Mouse (Mus musculus): ENCODE results near the gene Olfr48.

Olfr48 gene

DNA sequence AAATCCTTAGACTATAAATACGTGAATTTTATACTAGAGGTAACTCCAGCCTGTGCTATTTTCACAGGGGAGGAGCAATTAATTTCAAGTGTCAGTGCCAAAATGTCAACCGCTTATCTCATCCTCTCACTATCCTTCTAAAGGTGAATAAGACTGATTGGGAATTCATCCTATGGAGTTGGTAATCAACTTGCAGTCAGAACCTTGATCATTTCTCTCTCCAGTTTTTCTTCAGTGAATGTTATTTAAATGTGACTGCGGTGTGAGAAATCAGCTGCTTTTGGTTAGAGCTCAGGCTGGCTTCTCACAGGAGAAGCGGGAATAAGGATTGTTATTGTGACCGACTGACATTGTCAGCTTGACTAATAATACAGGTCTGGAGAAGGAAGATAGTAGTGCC, at the start of gene Olfr48:
TSS of gene Olfr48 (minus strand) at position 101 of the 400 bp plus-strand sequence.
- DNase-seq (ENCODE audit: low spot score) = no peak

DNA sequence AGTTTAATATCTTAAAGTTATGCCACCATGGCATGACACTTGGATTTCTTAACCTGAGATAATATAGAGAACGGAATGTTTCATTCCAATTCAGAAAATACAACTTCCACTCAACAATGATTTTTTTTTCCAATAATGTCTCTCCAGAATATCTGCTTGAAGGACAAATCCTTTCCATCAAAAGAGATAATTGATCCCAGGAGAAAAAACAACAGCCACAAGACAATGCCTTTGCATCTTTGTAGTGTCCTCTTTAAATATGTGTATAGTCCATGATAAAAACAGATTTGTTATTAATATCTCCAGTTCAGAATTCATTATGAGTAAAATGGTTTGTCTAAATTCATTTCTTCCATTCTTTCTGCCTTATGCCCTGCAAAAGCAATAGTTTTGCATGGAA, 30.1 kb upstream of the Olfr48 start, which contains the start of gene Olfr1257:
TSS of gene Olfr1257 (plus strand) at position 301 of the 400 bp plus-strand sequence.
- no peak for DNase-seq (ENCODE audit: low spot score)

DNA sequence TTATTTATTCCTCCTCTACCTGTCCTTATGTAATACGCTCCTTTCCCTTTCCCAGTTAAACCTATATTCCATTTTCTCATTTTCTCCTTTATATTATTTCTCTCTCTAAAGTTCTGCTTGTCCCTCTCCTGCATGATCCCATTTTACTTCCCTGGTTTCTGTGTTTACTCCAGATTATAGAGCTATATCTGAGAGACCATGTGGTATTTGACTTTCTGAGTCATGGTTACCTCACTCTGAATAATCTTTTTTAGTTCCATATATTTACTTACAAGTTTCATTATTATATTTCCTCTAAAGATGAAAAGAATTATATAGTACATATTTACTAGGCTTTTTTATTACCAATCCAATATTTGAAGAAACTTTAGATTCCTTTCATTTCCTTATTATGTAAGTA, 1.2 kb upstream of the Olfr48 start:
- DNase-seq (ENCODE audit: low spot score) = no peak

DNA sequence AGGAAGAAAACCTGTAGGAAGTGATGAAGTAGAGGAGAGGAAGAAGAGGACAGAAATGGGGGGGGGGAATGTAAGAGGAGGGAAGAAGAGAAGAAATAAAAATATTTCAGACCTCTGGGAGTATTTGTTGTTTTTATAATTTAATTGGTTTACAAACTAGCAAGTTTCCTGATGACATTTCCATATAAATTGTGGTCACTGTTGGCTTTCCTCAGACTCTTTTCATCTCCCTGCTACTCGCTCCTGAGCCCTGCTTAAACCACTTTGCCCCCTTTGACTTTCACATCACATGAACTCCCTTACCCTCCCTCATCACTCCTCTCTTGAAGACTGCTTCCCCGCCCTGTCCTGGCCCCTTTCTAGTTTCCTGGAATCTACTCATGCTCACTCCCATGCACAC, 6.5 kb downstream of the Olfr48 start, which contains the start of gene Olfr1256:
TSS of gene Olfr1256 (minus strand) at position 101 of the 400 bp plus-strand sequence.
- DNase-seq (ENCODE audit: low spot score) = no peak

- no peak for DNase-seq (ENCODE audit: low spot score)
Observed at GRCm38 (mm10) chr2:89820216-89820615, 27.8 kb downstream of the Olfr48 start.

DNA sequence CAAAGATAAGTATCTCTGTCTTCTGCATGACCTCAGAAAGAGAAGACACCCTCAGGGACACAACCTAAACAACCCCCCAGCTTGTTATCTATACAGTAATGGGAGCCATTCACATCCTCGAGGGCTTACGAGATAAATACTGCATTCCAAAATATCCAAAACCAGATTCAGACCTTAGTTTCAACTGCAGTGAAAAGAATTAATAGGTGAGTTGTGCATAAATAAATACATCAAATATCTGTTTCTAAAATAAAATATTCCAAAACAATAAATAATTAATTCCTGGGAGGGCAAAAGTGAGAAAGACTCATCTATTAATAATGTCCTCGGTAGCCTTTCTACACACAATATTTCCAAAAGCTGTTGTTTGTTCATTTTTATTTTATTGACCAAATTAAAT, 36.3 kb downstream of the Olfr48 start, which contains the start of gene Olfr1255:
TSS of gene Olfr1255 (plus strand) at position 301 of the 400 bp plus-strand sequence.
- no peak for DNase-seq (ENCODE audit: low spot score)

GRCm38 (mm10) chr2:89810751-89811150, 37.3 kb downstream of the Olfr48 start:
- DNase-seq (ENCODE audit: low spot score) = no peak

DNA sequence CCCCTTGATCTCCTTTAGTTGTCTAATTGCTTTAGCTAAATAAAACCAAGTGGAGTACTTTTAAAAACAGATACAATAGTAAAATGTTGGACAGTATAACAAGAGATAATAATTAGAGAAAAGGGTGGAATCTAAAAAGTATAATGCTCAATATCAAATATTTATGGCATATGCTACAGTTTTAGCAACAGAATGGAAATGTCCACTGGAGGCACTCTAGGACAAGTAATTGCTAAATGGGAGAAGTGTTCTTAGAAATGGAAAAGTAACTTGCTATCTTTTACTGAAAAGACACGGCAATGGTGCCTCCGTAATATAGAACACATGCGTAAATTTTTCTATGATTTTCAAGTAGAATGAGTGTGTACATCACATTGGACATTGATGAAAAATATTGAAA, 48.4 kb downstream of the Olfr48 start:
- DNase-seq (ENCODE audit: low spot score) = no peak

DNA sequence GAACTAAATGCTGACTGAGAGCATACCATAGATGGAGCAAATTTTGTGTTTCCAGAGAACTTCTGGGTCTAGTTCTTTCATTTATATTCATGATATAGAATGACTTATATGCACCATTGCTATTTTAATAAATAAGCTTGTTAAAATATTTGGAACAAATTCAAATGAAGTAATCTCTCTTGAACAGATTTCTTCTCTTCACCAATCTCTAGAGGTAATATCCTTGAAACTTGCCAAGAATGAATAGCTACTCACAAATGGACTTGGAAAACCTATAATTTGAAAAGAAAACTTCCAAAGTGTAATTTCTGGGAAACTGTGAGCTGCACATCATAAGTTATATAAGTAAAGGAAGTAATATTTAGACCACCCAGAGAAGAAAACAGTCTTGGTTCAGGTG, 54.5 kb downstream of the Olfr48 start, which contains the start of gene Olfr1254:
TSS of gene Olfr1254 (minus strand) at position 101 of the 400 bp plus-strand sequence.
- DNase-seq (ENCODE audit: low spot score) = no peak
